Mouse (Mus musculus) A20 (cell line): ENCODE data around the gene Abhd17c.
"Not testable (repeated sequence)": the region's sequence is repeated elsewhere in the genome, so short reads cannot be mapped to it uniquely, and the experiment has no call there.

Experiments used
- DNase-seq: peaks from one replicate; pipeline ENCODE4 v3.0.0-alpha.2; 2011; ENCODE audit warnings: low read depth, low spot score

Gene Abhd17c

GRCm38 (mm10) chr7:84152821-84153220, 1.1 kb upstream of the Abhd17c start:
- no peak for DNase-seq

GRCm38 (mm10) chr7:84152374-84152773, 681 bp upstream of the Abhd17c start:
- no peak for DNase-seq

DNA sequence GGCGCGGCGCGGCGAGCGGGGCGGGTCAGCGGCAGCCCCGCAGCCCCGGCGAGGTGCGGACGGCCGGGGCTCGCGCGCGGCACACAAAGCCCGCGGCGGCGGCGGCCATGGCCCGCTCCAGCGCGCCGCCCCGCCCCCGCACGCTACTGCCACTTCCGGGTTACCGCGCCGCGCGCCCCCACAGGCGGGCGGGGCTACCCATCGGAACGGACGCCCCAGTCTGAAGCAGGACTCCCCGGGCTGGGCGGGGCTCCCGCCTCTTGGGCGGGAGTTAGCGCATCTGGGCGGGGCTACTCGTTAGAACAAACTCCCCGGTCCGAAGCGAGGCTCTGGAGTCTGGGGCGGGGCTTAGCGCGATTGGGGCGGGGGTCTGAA, 254 bp upstream of the Abhd17c start:
- peak; percentile 95 for DNase-seq

- peak; percentile 28 for DNase-seq
Measured at GRCm38 (mm10) chr7:84150361-84151000, 1.2 kb downstream of the Abhd17c start.

DNA sequence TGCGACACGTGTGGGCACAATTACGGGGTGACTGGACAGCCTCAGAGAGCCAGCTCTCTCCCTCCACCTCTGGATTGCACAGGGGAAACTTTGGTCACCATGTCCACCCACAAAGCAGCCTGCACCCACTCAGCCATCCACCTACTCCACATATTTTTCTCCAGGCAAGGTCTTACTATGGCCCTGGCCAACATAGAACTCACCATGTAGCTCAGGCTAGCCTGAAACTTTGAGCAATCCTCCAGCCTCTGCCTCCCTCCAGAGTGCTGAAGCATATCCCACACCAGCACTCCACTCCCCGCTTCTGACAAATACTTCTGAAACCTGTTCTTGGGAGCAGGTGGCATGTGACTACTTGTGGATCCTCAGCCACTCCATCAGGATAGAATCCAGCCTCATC, 1.9 kb downstream of the Abhd17c start:
- peak; percentile 30 for DNase-seq

DNA sequence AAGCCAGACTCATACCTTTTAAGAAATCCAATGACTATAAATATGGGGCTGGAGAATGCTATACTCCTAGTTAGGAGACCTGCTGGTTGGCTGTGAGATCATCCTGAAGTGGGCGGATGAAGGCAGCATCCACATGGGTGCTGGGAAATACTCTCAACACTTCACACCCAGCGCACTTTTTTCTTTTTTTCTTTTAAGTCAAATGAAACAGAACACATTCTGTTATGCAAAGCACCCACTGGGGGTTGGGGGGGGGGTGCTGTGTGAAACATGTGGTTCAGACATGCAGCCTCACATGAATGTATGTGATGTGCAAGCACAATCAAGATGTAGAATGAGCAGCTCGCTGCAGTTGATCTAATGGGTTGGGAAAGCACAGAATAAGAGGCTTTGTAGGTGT, 2.8 kb downstream of the Abhd17c start:
- peak; percentile 18 for DNase-seq

- no peak for DNase-seq
Measured at GRCm38 (mm10) chr7:84147746-84148145, 3.9 kb downstream of the Abhd17c start.

- DNase-seq: no peak
Measured at GRCm38 (mm10) chr7:84145633-84146032, 6.1 kb downstream of the Abhd17c start.

- DNase-seq: no peak
Measured at GRCm38 (mm10) chr7:84142736-84143473, 8.8 kb downstream of the Abhd17c start.

GRCm38 (mm10) chr7:84142196-84142595, 9.5 kb downstream of the Abhd17c start:
- no peak for DNase-seq

- DNase-seq: no peak
Measured at GRCm38 (mm10) chr7:84139566-84139965, 12.1 kb downstream of the Abhd17c start.

- DNase-seq: no peak
Measured at GRCm38 (mm10) chr7:84138731-84139130, 13.0 kb downstream of the Abhd17c start.

- no peak for DNase-seq
Measured at GRCm38 (mm10) chr7:84137779-84138178, 13.9 kb downstream of the Abhd17c start.

DNA sequence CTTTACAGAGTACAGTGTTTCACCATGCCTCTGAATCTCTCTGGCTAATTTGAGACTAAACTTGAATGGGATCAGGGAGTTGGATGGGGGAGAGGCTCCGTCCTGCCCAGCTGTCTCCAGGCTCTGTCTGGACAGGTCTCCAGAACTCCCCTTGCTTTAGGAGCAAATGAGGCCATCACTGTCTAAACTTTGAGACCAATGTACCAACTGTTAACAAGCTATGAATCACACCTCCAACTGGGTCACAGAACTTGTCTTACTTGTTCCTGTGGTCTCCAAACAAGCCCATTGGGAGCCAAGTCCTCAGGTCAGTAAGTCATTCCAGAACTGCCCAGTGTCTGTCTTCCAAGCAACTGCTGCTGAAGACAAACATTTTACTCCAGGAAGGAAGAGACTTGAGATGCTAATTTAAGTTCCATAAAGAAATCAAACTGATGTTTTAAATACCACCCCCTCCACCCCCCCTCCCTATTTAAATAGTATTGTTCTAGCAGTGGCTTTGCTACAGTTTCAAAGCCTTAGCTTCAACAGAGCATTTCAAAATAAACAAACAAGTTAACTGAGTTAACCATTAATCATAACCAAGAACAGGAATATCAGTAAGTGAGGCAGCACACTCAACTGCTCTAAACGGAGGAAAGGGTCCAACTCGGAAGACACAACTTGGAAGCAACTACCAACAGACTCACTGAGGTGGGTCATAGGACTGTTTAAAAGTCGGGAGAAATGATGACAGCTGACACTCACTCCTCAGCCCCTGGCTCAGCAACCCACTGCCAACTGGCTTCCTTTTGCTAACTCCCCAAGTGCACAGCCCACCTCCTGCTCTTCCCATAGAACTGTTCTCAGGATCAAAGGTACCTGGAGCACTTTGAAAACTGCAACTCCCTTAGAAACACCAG, 15.6 kb downstream of the Abhd17c start:
- DNase-seq: no peak

- DNase-seq: no peak
Measured at GRCm38 (mm10) chr7:84132704-84133103, 19.0 kb downstream of the Abhd17c start.

GRCm38 (mm10) chr7:84131736-84132135, 20.0 kb downstream of the Abhd17c start:
- no peak for DNase-seq

- no peak for DNase-seq
Measured at GRCm38 (mm10) chr7:84128661-84129060, 23.0 kb downstream of the Abhd17c start.

- no peak for DNase-seq
Measured at GRCm38 (mm10) chr7:84125730-84126129, 26.0 kb downstream of the Abhd17c start.

- DNase-seq: not testable (repeated sequence)
Measured at GRCm38 (mm10) chr7:84123651-84124050, 28.0 kb downstream of the Abhd17c start.

DNA sequence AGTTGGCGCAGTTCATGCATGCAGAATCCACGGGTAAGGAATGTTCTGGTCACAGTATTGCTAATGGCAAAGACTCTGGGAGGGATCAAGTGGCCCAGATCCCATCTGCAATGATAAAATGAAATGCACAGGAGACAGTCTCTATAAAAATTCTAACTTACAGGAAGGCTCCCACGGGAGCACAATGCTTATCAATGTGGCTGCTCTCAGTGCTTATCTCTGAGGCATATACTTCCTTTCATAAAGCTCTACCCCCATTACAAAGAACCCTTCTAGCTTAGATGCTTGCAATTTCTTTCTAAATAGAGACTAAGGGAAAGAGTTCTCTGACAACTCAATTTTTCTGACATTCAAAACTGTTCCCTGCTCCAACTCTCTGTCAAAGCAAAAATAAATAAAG, 29.9 kb downstream of the Abhd17c start:
- DNase-seq: no peak

- DNase-seq: peak; percentile 74
Measured at GRCm38 (mm10) chr7:84120142-84120760, 31.4 kb downstream of the Abhd17c start.
